Mouse (Mus musculus) Patski (cell line): ENCODE data around the gene Gadl1. TPM values are rescaled to one million over a fixed set of nuclear protein-coding genes. Genes with fewer than 3 reads are reported as not detected.

ENCODE experiments used
- ATAC-seq: fragments of 100-300 bp; one replicate; pipeline ENCODE4 v1.8.0; 2021
- CTCF ChIA-PET: fragments of 350-600 bp; sonication (Branson Sonifier 250); formaldehyde crosslinking; loops from one replicate; lab custom pipeline; 2022; ENCODE audit warnings: inconsistent platforms; lab: Charles Lee
- POLR2A ChIA-PET: fragments of 350-600 bp; sonication (Branson Sonifier 250); formaldehyde crosslinking; loops from one replicate; lab custom pipeline; 2022; ENCODE audit warnings: antibody characterized with exemption, inconsistent platforms; lab: Charles Lee
- DNase-seq: peaks from one replicate; pipeline ENCODE4 v3.0.0-alpha.2; 2011; ENCODE audit warnings: low read depth, low spot score
- H3K27me3 ChIP-seq: fragments of 371-371 bp; one replicate; pipeline ENCODE4 v1.5.1; 2021
- CTCF ChIP-seq: fragments of 100-300 bp; IDR thresholded peaks from one replicate; pipeline ENCODE4 v1.5.1; 2021
- in situ Hi-C: fragments of 300-500 bp; cut with MboI; formaldehyde crosslinking; loops from 3 replicates; pipeline ENCODE4 v1.11.1; 2018; ENCODE audit warnings: low pct_unique_long_range_greater_than_20kb, mixed read lengths
- polyA plus RNA-seq: library from polyadenylated mRNA; unstranded; gene quantifications from one replicate; pipeline ENCODE4 v1.2.3, GENCODE M21; 2021

Gadl1 gene
- polyA plus RNA-seq, 1 experiment from 2014 or later = 0.05 TPM

GRCm38 (mm10) chr9:116084324-116084931 lies 175.2 kb downstream of the Gadl1 start:
- ChIA-PET POLR2A (no interaction called here), CTCF (interaction anchor here (3.9 kb wide), 1 partner anchor 16 kb away, joined by 12 read pairs; no protein-coding TSS in a partner anchor)
- TF ChIP-seq CTCF = no peak
- DNase-seq (no peak), ATAC-seq (no peak)
- H3K27me3 ChIP-seq = no peaks in the 10 kb centered on the region
- in situ Hi-C loops = loop anchor here (10.0 kb wide), 1 partner anchor 300 kb away; no protein-coding TSS in a partner anchor

GRCm38 (mm10) chr9:116085999-116086398 lies 176.7 kb downstream of the Gadl1 start:
- no peak for DNase-seq
- POLR2A ChIA-PET = no interaction called here
- H3K27me3 ChIP-seq = no peaks in the 10 kb centered on the region
- TF ChIP-seq CTCF = no peak
- in situ Hi-C loops = loop anchor here (10.0 kb wide), 1 partner anchor 299 kb away; no protein-coding TSS in a partner anchor
- no peak for ATAC-seq
- CTCF ChIA-PET = interaction anchor here (0.7 to 3.9 kb wide), 2 partner anchors 18 to 283 kb away, joined by 3 to 12 read pairs; no protein-coding TSS in a partner anchor

- DNase-seq (no peak), ATAC-seq (no peak)
- ChIA-PET CTCF (interaction anchor here (1.4 to 4.2 kb wide), 3 partner anchors 19 to 297 kb away, joined by 3 to 19 read pairs (median 12); no protein-coding TSS in a partner anchor), POLR2A (no interaction called here)
- H3K27me3 ChIP-seq = no peaks in the 10 kb centered on the region
- TF ChIP-seq CTCF = no peak
- in situ Hi-C loops = loop anchor here (10.0 kb wide), 1 partner anchor 298 kb away; no protein-coding TSS in a partner anchor
Observed at GRCm38 (mm10) chr9:116087263-116087662, 178.0 kb downstream of the Gadl1 start.

GRCm38 (mm10) chr9:116087880-116088279 lies 178.6 kb downstream of the Gadl1 start:
- TF ChIP-seq CTCF = peak; percentile 80
- ChIA-PET POLR2A (no interaction called here), CTCF (interaction anchor here (1.0 to 4.2 kb wide), 5 partner anchors 20 to 296 kb away, joined by 3 to 19 read pairs (median 3); no protein-coding TSS in a partner anchor)
- no peaks in the 10 kb centered on the region for H3K27me3 ChIP-seq
- no peak for DNase-seq
- ATAC-seq = peak; percentile 38
- in situ Hi-C loops = loop anchor here (10.0 kb wide), 1 partner anchor 297 kb away; no protein-coding TSS in a partner anchor

DNA sequence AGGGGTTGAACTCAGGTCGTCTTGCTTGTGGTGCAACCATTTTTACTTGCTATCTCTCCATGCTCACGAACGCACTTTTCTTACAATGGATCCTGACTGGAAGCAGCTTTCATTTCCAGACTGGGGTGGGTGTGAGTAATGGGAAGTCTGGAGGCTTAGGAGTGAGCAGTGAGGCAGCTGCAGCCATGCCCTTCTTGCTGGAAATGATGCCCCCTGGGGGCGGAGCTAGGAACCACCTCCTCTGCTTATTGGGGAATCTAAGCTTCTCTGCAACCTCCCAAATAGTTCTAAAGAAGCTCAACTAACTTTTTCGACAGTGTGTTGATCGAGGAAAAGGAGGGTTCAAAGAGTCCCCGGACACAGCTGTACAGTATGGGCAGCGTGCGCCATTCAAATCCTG lies 179.7 kb downstream of the Gadl1 start:
- TF ChIP-seq CTCF = peak; percentile 55
- H3K27me3 ChIP-seq = no peaks in the 10 kb centered on the region
- ATAC-seq (no peak), DNase-seq (no peak)
- in situ Hi-C loops = loop anchor here (10.0 kb wide), 1 partner anchor 296 kb away; no protein-coding TSS in a partner anchor
- ChIA-PET CTCF (interaction anchor here (1.3 to 4.2 kb wide), 2 partner anchors 21 to 295 kb away, joined by 3 to 19 read pairs; no protein-coding TSS in a partner anchor), POLR2A (no interaction called here)

GRCm38 (mm10) chr9:116090296-116090695 lies 181.0 kb downstream of the Gadl1 start:
- TF ChIP-seq CTCF = no peak
- no peaks in the 10 kb centered on the region for H3K27me3 ChIP-seq
- POLR2A ChIA-PET = interaction anchor here (0.6 to 1.2 kb wide), 4 partner anchors 14 to 651 kb away, joined by 3 to 4 read pairs (median 3); partner anchors contain the start of gene Tgfbr2
- CTCF ChIA-PET = interaction anchor here (1.1 to 4.2 kb wide), 3 partner anchors 13 to 294 kb away, joined by 3 to 19 read pairs (median 3); no protein-coding TSS in a partner anchor
- DNase-seq = no peak
- ATAC-seq = no peak
- in situ Hi-C loops = no loop called here

- TF ChIP-seq CTCF = no peak
- DNase-seq (no peak), ATAC-seq (no peak)
- in situ Hi-C loops = no loop called here
- no peaks in the 10 kb centered on the region for H3K27me3 ChIP-seq
- CTCF ChIA-PET = interaction anchor here (0.6 to 4.2 kb wide), 5 partner anchors 63 to 293 kb away, joined by 3 to 19 read pairs (median 3); no protein-coding TSS in a partner anchor
- POLR2A ChIA-PET = interaction anchor here (0.6 to 1.2 kb wide), 3 partner anchors 13 to 650 kb away, joined by 3 read pairs; no protein-coding TSS in a partner anchor
Observed at GRCm38 (mm10) chr9:116091101-116091841, 182.0 kb downstream of the Gadl1 start.

- TF ChIP-seq CTCF = no peak
- no peak for ATAC-seq
- CTCF ChIA-PET = interaction anchor here (2.8 kb wide), 1 partner anchor 293 kb away, joined by 10 read pairs; no protein-coding TSS in a partner anchor
- DNase-seq = no peak
- in situ Hi-C loops = no loop called here
- POLR2A ChIA-PET = no interaction called here
- no peaks in the 10 kb centered on the region for H3K27me3 ChIP-seq
Observed at GRCm38 (mm10) chr9:116091921-116092320, 182.7 kb downstream of the Gadl1 start.

- in situ Hi-C loops = no loop called here
- TF ChIP-seq CTCF = no peak
- no peaks in the 10 kb centered on the region for H3K27me3 ChIP-seq
- ATAC-seq (no peak), DNase-seq (no peak)
- ChIA-PET CTCF (interaction anchor here (1.1 kb wide), 1 partner anchor 23 kb away, joined by 3 read pairs; no protein-coding TSS in a partner anchor), POLR2A (no interaction called here)
Observed at GRCm38 (mm10) chr9:116098724-116099595, 189.7 kb downstream of the Gadl1 start.
